ENCODE assay signal across 11 mouse cellular contexts in the genomic region with DNA sequence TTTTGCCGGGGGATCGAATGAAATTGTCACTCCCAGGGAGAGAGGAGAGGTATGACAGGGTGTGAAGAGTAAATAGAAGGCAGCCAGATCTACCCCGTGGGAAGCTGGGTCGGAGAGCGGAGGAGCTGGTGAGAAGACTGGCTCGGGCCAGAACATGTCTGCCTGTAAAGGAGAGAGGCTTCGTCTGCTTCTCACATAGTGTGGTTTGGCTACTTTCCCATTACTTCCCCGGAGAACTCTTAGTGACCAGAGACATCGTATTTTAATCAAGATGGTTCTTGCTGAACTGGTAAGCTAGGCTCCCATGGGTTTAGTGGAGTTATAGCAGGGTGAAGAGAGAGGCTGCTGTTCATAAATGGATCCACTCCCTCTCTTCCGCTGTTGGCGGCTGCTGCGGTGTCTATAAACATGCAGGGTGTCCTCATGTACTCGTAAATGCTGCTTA.
DNase-seq lines count a peak whose midpoint lies in the region; ATAC-seq and TF ChIP-seq lines count a peak whose summit lies in the region.
"Had no signal": no experiment of that assay in that cellular context is flagged by ENCODE, and none has a peak within 500 bp of the region (broad histone marks: within the 10 kb centered on the region; RNA-seq: fewer than 3 reads in every experiment).

No protein-coding gene starts in this region.

- no peaks in the 10 kb centered on the region for H3K27me3 ChIP-seq in embryonic facial prominence, embryonic 10.5 days (replicated peaks; ENCODE audit: low read depth, poor library complexity, severe bottlenecking)
- H3K27me3 ChIP-seq in kidney, postnatal 0 days (ENCODE audit: insufficient read depth, low read length) = no peaks in the 10 kb centered on the region
- H3K27me3 ChIP-seq: embryonic facial prominence, embryonic 12.5 days; liver, embryonic 12.5 days; midbrain, embryonic 15.5 days had no signal

- H3K4me3 ChIP-seq in embryonic facial prominence, embryonic 10.5 days = no peak overlapping the region
- H3K4me3 ChIP-seq in kidney, postnatal 0 days (replicated peaks; ENCODE audit: low read depth, low read length) = no peak overlapping the region
- H3K4me3 ChIP-seq in layer of hippocampus, adult 2 months = no peak overlapping the region
- H3K4me3 ChIP-seq: embryonic facial prominence, embryonic 12.5 days; liver, embryonic 12.5 days; midbrain, embryonic 15.5 days had no signal

- peak; percentile 40; the same call in 1 of the 2 replicates for ATAC-seq in kidney, postnatal 0 days (replicated peaks; ENCODE audit: low FRiP score, low read depth)
- ATAC-seq: liver, embryonic 12.5 days; midbrain, embryonic 15.5 days had no signal

- 0 out of 2 replicates have a peak overlapping the region, but pooled peaks have one; percentile 10 for H3K27ac ChIP-seq in embryonic facial prominence, embryonic 10.5 days (replicated peaks)
- H3K27ac ChIP-seq in kidney, postnatal 0 days = peak overlapping the region; percentile 67
- no peak overlapping the region for H3K27ac ChIP-seq in layer of hippocampus, adult 2 months
- H3K27ac ChIP-seq: embryonic facial prominence, embryonic 12.5 days; liver, embryonic 12.5 days; midbrain, embryonic 15.5 days had no signal

- no peak for TF ChIP-seq CTCF in kidney, postnatal 0 days (IDR thresholded peaks at IDR 0.05; ENCODE audit: low read depth)
- TF ChIP-seq CTCF in layer of hippocampus, adult 2 months (conservative IDR thresholded peaks at IDR 0.05) = no peak

- no peak overlapping the region for H3K9ac ChIP-seq in kidney, postnatal 0 days (ENCODE audit: low read depth, low read length)
- H3K9ac ChIP-seq: embryonic facial prominence, embryonic 12.5 days; liver, embryonic 12.5 days; midbrain, embryonic 15.5 days had no signal

- no peaks in the 10 kb centered on the region for H3K36me3 ChIP-seq in embryonic facial prominence, embryonic 10.5 days (replicated peaks)
- no peaks in the 10 kb centered on the region for H3K36me3 ChIP-seq in kidney, postnatal 0 days (ENCODE audit: insufficient read depth, low read length)
- H3K36me3 ChIP-seq: embryonic facial prominence, embryonic 12.5 days; liver, embryonic 12.5 days; midbrain, embryonic 15.5 days had no signal

- peaks cover 8% of the 10 kb centered on the region for H3K4me1 ChIP-seq in embryonic facial prominence, embryonic 10.5 days
- H3K4me1 ChIP-seq in kidney, postnatal 0 days (replicated peaks; ENCODE audit: insufficient read depth, low read length) = no peaks in the 10 kb centered on the region; the same call in 1 of the 2 replicates
- H3K4me1 ChIP-seq: midbrain, embryonic 15.5 days had no signal

- no peak overlapping the region for H3K4me2 ChIP-seq in kidney, postnatal 0 days (ENCODE audit: low read length)
- H3K4me2 ChIP-seq: embryonic facial prominence, embryonic 12.5 days; liver, embryonic 12.5 days; midbrain, embryonic 15.5 days had no signal

- H3K9me3 ChIP-seq in embryonic facial prominence, embryonic 10.5 days = no peaks in the 10 kb centered on the region
- no peaks in the 10 kb centered on the region for H3K9me3 ChIP-seq in kidney, postnatal 0 days (replicated peaks; ENCODE audit: low read length)
- H3K9me3 ChIP-seq: embryonic facial prominence, embryonic 12.5 days; liver, embryonic 12.5 days; midbrain, embryonic 15.5 days had no signal

- DNase-seq in heart, adult 9 months (ENCODE audit: low spot score in 2 of 2) = peak; percentile 43 to 63
- no peak for DNase-seq in heart, postnatal 4 days
- peak; percentile 58 for DNase-seq in 3T3-L1 (ENCODE audit: low read depth, low spot score)
- no peak for DNase-seq in embryonic facial prominence, embryonic 10.5 days (ENCODE audit: low spot score)
- peak; percentile 88 for DNase-seq in kidney, postnatal 0 days (ENCODE audit: low spot score)
- no peak for DNase-seq in ovary, postnatal 36 days (ENCODE audit: low spot score)
- no peak for DNase-seq in layer of hippocampus, adult 2 months (ENCODE audit: low spot score in 2 of 2)
- DNase-seq in gastrocnemius, adult 8-10 months (ENCODE audit: low spot score in 2 of 2) = no peak

- WGBS in embryonic facial prominence, embryonic 10.5 days = 88% methylated on average over 13 of the region's 13 CpGs
- WGBS in kidney, postnatal 0 days = 43% methylated on average over 13 of the region's 13 CpGs

Comparison
In these comparisons a context has a peak if more than half of its experiments do, and no peak if none do; other contexts are left out.
1. DNase-seq: peak in heart, adult 9 months (2 of 2), 3T3-L1 (single experiment) and kidney, postnatal 0 days (single experiment); none in heart, postnatal 4 days (single experiment), embryonic facial prominence, embryonic 10.5 days (single experiment), ovary, postnatal 36 days (single experiment), layer of hippocampus, adult 2 months (0 of 2) and gastrocnemius, adult 8-10 months (0 of 2).